Mouse (Mus musculus): ENCODE measurements around the gene Nanos3. TPM values are rescaled to one million over a fixed set of nuclear protein-coding genes. Genes with fewer than 3 reads are reported as not detected.

Gene Nanos3
- total and polyA plus RNA-seq, 3 experiments = not detected

GRCm38 (mm10) chr8:84211881-84212563 lies 27.0 kb upstream of the Nanos3 start:
- Histone ChIP-seq H3K36me3 (replicated peaks in 1 of 2; ENCODE audit: control insufficient read depth in 1 of 2, insufficient read depth in 1 of 2, low read length in 1 of 2) (peaks cover 66 to 92% of the 10 kb centered on the region in 2 experiments), H3K27ac (ENCODE audit: insufficient read depth, low read depth) (no peak overlapping the region), H3K4me3 (replicated peaks in 1 of 3; ENCODE audit: low read depth in 2 of 3, low read length in 2 of 3, poor library complexity in 1 of 3) (no peak overlapping the region), H3K4me2 (ENCODE audit: insufficient read depth, low read depth, poor library complexity, severe bottlenecking) (no peak overlapping the region), H3K79me2 (replicated peaks; ENCODE audit: control insufficient read depth, extremely low read depth, insufficient read depth, poor library complexity, severe bottlenecking) (no peaks in the 10 kb centered on the region), H3K27me3 (replicated peaks) (no peaks in the 10 kb centered on the region), H3K9me3 (replicated peaks; ENCODE audit: low read length) (no peaks in the 10 kb centered on the region), H3K9ac (ENCODE audit: insufficient read depth, low read depth) (no peak overlapping the region), H3K4me1 (ENCODE audit: control insufficient read depth in 1 of 2, insufficient read depth in 2 of 2) (peaks cover 12 to 23% of the 10 kb centered on the region in 2 experiments)
- TF ChIP-seq ZMIZ1 (IDR thresholded peaks at IDR 0.05; ENCODE audit: low read depth, low read length) = no peak
- no peak for TF ChIP-seq MAX (IDR thresholded peaks at IDR 0.05; ENCODE audit: low read length)
- TF ChIP-seq TBP (conservative IDR thresholded peaks at IDR 0.05; ENCODE audit: low read depth, low read length) = no peak
- TF ChIP-seq ZC3H11A (IDR thresholded peaks at IDR 0.05; ENCODE audit: low read depth, low read length) = no peak
- no peak for TF ChIP-seq KAT2A (IDR thresholded peaks at IDR 0.05; ENCODE audit: insufficient replicate concordance, low read length)
- no peak for TF ChIP-seq EP300 (IDR thresholded peaks at IDR 0.05; ENCODE audit: low read length)
- no peak for TF ChIP-seq CHD2 (IDR thresholded peaks at IDR 0.05; ENCODE audit: low read length)
- no peak for TF ChIP-seq POLR2AphosphoS2 (IDR thresholded peaks at IDR 0.05; ENCODE audit: low read depth, low read length)
- no peak for DNase-seq (ENCODE audit: extremely low read depth)
- in situ Hi-C loops (cut with MboI; ENCODE audit: low pct_ligation_motif_present, low pct_unique_long_range_greater_than_20kb, low sequenced_read_pairs) (loop anchor here (25.0 kb wide), 1 partner anchor 150 kb away; no protein-coding TSS in a partner anchor), dilution Hi-C loops (cut with MboI; ENCODE audit: extremely low pct_ligation_motif_present, extremely low pct_unique_long_range_greater_than_20kb, low sequenced_read_pairs) (no loop called here)

GRCm38 (mm10) chr8:84211202-84211601 lies 26.2 kb upstream of the Nanos3 start:
- dilution Hi-C loops (cut with MboI; ENCODE audit: extremely low pct_ligation_motif_present, extremely low pct_unique_long_range_greater_than_20kb, low sequenced_read_pairs) = no loop called here
- Histone ChIP-seq H3K4me1 (ENCODE audit: control insufficient read depth in 1 of 2, insufficient read depth in 2 of 2) (peaks cover 12 to 27% of the 10 kb centered on the region in 2 experiments), H3K36me3 (replicated peaks in 1 of 2; ENCODE audit: control insufficient read depth in 1 of 2, insufficient read depth in 1 of 2, low read length in 1 of 2) (peaks cover 65 to 92% of the 10 kb centered on the region in 2 experiments), H3K9ac (ENCODE audit: insufficient read depth, low read depth) (no peak overlapping the region), H3K4me3 (replicated peaks in 1 of 3; ENCODE audit: low read depth in 2 of 3, low read length in 2 of 3, poor library complexity in 1 of 3) (no peak overlapping the region), H3K4me2 (ENCODE audit: insufficient read depth, low read depth, poor library complexity, severe bottlenecking) (no peak overlapping the region), H3K27ac (ENCODE audit: insufficient read depth, low read depth) (no peak overlapping the region), H3K9me3 (replicated peaks; ENCODE audit: low read length) (no peaks in the 10 kb centered on the region), H3K79me2 (replicated peaks; ENCODE audit: control insufficient read depth, extremely low read depth, insufficient read depth, poor library complexity, severe bottlenecking) (0 out of 2 replicates have a peak, but pooled peaks cover 3% of the 10 kb centered on the region), H3K27me3 (replicated peaks) (no peaks in the 10 kb centered on the region)
- DNase-seq (ENCODE audit: extremely low read depth) = no peak
- TF ChIP-seq EP300 (IDR thresholded peaks at IDR 0.05; ENCODE audit: low read length) (no peak), PAX5 (IDR thresholded peaks at IDR 0.05; ENCODE audit: low read length) (no peak), CHD2 (IDR thresholded peaks at IDR 0.05; ENCODE audit: low read length) (no peak), IRF4 (IDR thresholded peaks at IDR 0.05; ENCODE audit: low read depth, low read length) (no peak), ZNF384 (IDR thresholded peaks at IDR 0.05; ENCODE audit: low read depth, low read length) (no peak), JUND (conservative IDR thresholded peaks at IDR 0.05; ENCODE audit: low read depth, low read length) (no peak), E2F4 (IDR thresholded peaks at IDR 0.05; ENCODE audit: insufficient replicate concordance, low read depth, low read length) (no peak), MAX (IDR thresholded peaks at IDR 0.05; ENCODE audit: low read length) (no peak), UBTF (IDR thresholded peaks at IDR 0.05; ENCODE audit: low read depth, low read length) (no peak), CHD1 (IDR thresholded peaks at IDR 0.05; ENCODE audit: low read depth, low read length) (no peak), ZC3H11A (IDR thresholded peaks at IDR 0.05; ENCODE audit: low read depth, low read length) (no peak), USF1 (IDR thresholded peaks at IDR 0.05; ENCODE audit: low read depth, low read length) (no peak), ZMIZ1 (IDR thresholded peaks at IDR 0.05; ENCODE audit: low read depth, low read length) (no peak), MAFK (IDR thresholded peaks at IDR 0.05; ENCODE audit: insufficient replicate concordance, low read length) (no peak), CTCF (conservative IDR thresholded peaks at IDR 0.05 in 1 of 2, IDR thresholded peaks at IDR 0.05 in 1 of 2; ENCODE audit: low read depth in 2 of 2, low read length in 2 of 2) (no peak), RAD21 (IDR thresholded peaks at IDR 0.05; ENCODE audit: low read depth, low read length) (no peak)
- in situ Hi-C loops (cut with MboI; ENCODE audit: low pct_ligation_motif_present, low pct_unique_long_range_greater_than_20kb, low sequenced_read_pairs) = loop anchor here (25.0 kb wide), 1 partner anchor 151 kb away; no protein-coding TSS in a partner anchor

Measured in CH12.LX (cell line).